Mouse (Mus musculus): ENCODE results near the gene Arhgap6. TPM values are rescaled to one million over a fixed set of nuclear protein-coding genes. Genes with fewer than 3 reads are reported as not detected.
"Not testable (repeated sequence)": the region's sequence is repeated elsewhere in the genome, so short reads cannot be mapped to it uniquely, and the experiment has no call there.

The Arhgap6 gene
- polyA plus RNA-seq, 1 experiment from 2014 or later, result 0.81 TPM

DNA sequence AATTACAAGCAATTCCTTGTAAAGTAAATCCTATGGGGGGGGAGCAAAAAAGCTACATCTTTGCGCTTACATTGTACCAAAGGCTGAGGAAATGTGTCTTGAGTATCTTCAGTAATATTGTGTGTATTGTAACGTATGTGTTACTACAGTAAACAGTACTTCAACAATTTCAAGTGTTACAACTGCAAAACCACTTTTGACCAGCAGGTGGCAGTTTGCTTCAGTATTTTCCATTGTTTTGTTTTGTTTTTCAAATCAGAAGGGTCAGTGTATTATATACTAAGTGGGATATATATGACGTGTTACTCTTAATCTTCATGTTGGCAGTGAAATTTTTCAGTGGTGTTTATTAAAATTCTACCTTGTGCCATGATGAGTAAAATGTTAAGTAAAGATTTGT lies 509.0 kb downstream of the Arhgap6 start:
- 50% methylated on average over 3 of the region's 3 CpGs for WGBS
- peak; percentile 28 for DNase-seq (ENCODE audit: low spot score)
- Histone ChIP-seq H3K36me3 (no peaks in the 10 kb centered on the region), H3K27ac (replicated peaks) (no peak overlapping the region), H3K9me3 (replicated peaks) (no peaks in the 10 kb centered on the region), H3K4me1 (no peaks in the 10 kb centered on the region), H3K27me3 (ENCODE audit: low read depth, poor library complexity, severe bottlenecking) (peaks cover 61% of the 10 kb centered on the region), H3K4me3 (no peak overlapping the region)

DNA sequence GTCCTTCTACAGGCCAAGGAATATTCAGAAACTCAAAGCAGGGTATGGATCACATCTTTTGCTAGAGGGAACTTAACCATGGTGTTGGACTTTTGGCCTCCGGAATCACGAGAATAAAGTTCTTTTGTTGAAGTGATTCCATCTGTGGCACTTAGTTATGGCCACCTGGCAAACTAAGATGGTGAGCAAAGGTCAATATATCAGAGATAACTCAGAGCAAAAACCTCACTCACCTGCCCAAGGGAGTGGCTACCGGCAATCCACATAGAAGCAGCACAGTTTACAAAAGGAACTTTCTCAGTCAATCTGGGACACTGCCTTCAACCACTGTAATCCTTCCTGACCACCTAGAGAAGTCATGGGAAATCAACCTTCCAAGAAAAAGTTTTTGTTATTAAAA lies 513.7 kb downstream of the Arhgap6 start:
- H3K27me3 ChIP-seq (ENCODE audit: low read depth, poor library complexity, severe bottlenecking), result peaks cover 52% of the 10 kb centered on the region
- no peak for DNase-seq (ENCODE audit: low spot score)
- H3K27ac ChIP-seq (replicated peaks), result no peak overlapping the region
- H3K9me3 ChIP-seq (replicated peaks), result no peaks in the 10 kb centered on the region
- H3K4me1 ChIP-seq, result no peaks in the 10 kb centered on the region
- peaks cover 19% of the 10 kb centered on the region for H3K36me3 ChIP-seq
- no peak overlapping the region for H3K4me3 ChIP-seq
- WGBS, result 93% methylated on average over 3 of the region's 3 CpGs

DNA sequence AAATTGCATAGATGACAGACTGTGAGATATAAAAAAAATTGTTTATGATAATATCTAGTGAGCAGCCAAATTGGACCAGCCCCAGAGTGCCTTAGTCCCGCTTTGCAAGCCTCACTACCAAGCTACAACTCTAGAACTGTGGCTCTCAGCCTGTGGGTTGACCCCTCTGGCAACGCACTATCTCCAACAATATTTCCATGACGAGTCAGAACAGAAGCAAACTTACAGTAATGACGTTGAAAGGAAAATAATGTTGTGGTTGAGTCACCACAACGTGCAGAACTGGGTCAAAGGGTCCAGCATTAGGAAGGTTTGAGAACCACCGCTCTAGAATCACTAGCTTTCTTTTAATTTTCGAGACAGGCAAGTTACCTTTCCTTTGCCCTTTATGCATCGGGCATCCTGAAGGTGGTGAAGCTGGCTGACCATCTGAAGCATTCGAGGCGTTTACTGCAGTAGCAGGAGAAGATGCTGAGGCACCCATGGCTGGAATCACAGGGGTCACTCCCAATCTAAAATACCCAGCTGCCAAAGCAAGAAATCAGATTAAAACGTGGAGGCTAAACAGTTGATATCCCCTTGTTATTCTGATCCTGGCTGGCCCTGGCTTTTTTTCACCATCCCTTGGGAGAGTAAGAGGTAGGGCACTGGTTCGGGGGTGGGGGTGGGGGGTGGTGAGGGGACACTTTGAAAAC lies 524.3 kb downstream of the Arhgap6 start:
- 0 out of 2 replicates have a peak, but pooled peaks cover 7% of the 10 kb centered on the region for H3K9me3 ChIP-seq (replicated peaks)
- no peak for DNase-seq (ENCODE audit: low spot score)
- WGBS, result 66% methylated on average over 12 of the region's 12 CpGs
- peaks cover 70% of the 10 kb centered on the region for H3K27me3 ChIP-seq (ENCODE audit: low read depth, poor library complexity, severe bottlenecking)
- H3K27ac ChIP-seq (replicated peaks), result peak overlapping the region; percentile 90
- peaks cover 8% of the 10 kb centered on the region for H3K4me1 ChIP-seq
- peak overlapping the region; percentile 64 for H3K4me3 ChIP-seq
- H3K36me3 ChIP-seq, result peaks cover 16% of the 10 kb centered on the region

- Histone ChIP-seq H3K9me3 (replicated peaks) (0 out of 2 replicates have a peak, but pooled peaks cover 7% of the 10 kb centered on the region), H3K27me3 (ENCODE audit: low read depth, poor library complexity, severe bottlenecking) (peaks cover 70% of the 10 kb centered on the region), H3K27ac (replicated peaks) (peak within 1 kb of the TSS; percentile 90), H3K4me3 (peak within 1 kb of the TSS; percentile 64), H3K4me1 (peaks cover 8% of the 10 kb centered on the region), H3K36me3 (peaks cover 12% of the 10 kb centered on the region)
- DNase-seq (ENCODE audit: low spot score), result peak; percentile 87
- WGBS, result 28% methylated on average over 97 of the region's 97 CpGs
These were observed 525.2 kb downstream of the Arhgap6 start, which contains the start of gene Hccs for GRCm38 (mm10) chrX:169319945-169320667. TSS of gene Hccs (minus strand) at chrX:169320372.

DNA sequence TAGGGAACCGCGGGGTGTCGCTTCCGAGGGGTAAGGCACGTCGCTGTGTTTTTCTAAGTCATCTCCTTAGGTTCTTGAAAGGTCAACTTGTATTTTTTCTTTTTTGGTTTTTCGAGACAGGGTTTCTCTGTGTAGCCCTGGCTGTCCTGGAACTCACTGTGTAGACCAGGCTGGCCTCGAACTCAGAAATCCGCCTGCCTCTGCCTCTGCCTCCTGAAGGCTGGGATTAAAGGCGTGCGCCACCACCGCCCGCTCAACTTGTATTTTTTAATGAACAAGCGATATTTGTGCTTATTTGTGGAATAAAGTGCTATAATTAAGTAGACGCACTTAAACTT lies 525.7 kb downstream of the Arhgap6 start:
- Histone ChIP-seq H3K27ac (replicated peaks) (peak overlapping the region; percentile 90), H3K4me3 (peak overlapping the region; percentile 64), H3K27me3 (ENCODE audit: low read depth, poor library complexity, severe bottlenecking) (peaks cover 69% of the 10 kb centered on the region)
- not testable (repeated sequence) for H3K4me1 ChIP-seq; DNase-seq (ENCODE audit: low spot score); H3K36me3 ChIP-seq; H3K9me3 ChIP-seq (replicated peaks)
- 32% methylated on average over 15 of the region's 15 CpGs for WGBS

DNA sequence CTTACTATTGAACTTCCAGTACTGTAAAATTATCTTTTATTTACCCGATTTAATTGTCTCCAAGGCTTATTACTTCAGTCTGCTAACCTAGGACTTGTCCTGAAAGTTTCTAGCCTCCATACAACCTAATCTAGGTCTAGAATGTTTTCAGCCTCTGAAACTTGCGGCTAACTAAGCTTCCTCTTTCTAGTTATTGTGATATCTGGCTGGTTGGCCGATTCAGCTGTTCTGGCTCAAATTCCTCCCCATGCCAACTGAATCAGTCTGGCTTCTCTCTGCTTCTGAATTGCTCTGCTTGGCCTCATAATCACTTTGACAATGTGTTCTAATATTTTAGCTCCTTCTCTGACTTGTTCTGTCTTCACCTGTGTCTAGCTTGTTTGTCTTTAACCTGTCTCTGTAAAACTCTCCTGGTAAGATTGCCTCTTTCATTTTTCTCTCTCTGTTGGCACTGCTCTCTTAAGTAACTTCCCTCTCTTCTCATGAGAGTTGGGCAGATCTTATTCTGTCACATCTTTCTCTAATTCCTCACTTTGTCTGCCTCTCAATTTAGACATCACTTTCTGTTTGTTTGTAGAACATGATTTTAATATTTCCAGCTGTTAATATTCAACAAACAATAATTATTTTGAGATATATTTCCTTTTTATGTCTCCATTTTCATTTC lies 531.2 kb downstream of the Arhgap6 start:
- Histone ChIP-seq H3K27ac (replicated peaks) (no peak overlapping the region), H3K4me1 (no peaks in the 10 kb centered on the region), H3K36me3 (no peaks in the 10 kb centered on the region), H3K4me3 (no peak overlapping the region), H3K27me3 (ENCODE audit: low read depth, poor library complexity, severe bottlenecking) (peaks cover 62% of the 10 kb centered on the region), H3K9me3 (replicated peaks) (no peaks in the 10 kb centered on the region)
- WGBS, result 87% methylated on average over 3 of the region's 3 CpGs
- no peak for DNase-seq (ENCODE audit: low spot score)

DNA sequence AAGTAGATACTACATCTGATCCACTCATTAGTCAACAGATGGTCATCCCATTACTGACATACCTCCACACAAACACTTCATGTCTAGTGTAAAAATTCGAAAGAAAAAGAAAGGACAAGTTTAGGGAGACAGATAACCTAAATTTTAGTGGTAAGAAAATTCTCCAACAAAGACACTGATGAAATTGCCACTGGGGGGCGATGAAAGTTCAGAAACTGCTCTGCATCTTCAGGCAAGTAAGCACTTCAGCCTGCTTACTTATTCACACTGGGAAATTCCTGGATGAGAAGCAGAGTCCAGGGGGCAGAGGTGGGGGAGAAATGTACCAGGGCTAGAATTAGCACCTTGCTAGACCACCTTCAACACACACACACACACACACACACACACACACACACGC lies 537.4 kb downstream of the Arhgap6 start:
- no peaks in the 10 kb centered on the region for H3K9me3 ChIP-seq (replicated peaks)
- peaks cover 71% of the 10 kb centered on the region for H3K27me3 ChIP-seq (ENCODE audit: low read depth, poor library complexity, severe bottlenecking)
- 28% methylated on average over 3 of the region's 3 CpGs for WGBS
- H3K4me1 ChIP-seq, result no peaks in the 10 kb centered on the region
- peak; percentile 14 for DNase-seq (ENCODE audit: low spot score)
- no peak overlapping the region for H3K4me3 ChIP-seq
- H3K36me3 ChIP-seq, result no peaks in the 10 kb centered on the region
- H3K27ac ChIP-seq (replicated peaks), result no peak overlapping the region

DNA sequence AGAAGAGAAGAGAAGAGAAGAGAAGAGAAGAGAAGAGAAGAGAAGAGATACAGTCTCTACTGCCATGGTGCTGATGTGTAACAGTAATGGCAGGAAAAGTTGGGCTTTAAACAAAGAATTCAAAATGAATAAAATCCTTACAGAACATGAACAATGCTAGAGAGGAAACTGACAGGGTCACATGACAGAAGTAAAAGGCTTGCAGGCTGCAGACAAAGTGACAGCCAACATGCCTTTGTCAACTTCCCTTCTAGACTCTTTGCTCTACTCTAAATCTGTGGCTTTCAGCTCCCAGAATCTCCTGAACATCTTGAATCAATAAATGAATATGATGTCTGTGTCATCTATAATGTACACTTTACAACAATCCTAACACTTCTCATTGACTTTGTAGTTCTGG lies 542.7 kb downstream of the Arhgap6 start:
- Histone ChIP-seq H3K4me1 (no peaks in the 10 kb centered on the region), H3K27ac (replicated peaks) (no peak overlapping the region), H3K27me3 (ENCODE audit: low read depth, poor library complexity, severe bottlenecking) (peaks cover 48% of the 10 kb centered on the region), H3K4me3 (no peak overlapping the region), H3K9me3 (replicated peaks) (no peaks in the 10 kb centered on the region), H3K36me3 (no peaks in the 10 kb centered on the region)
- no peak for DNase-seq (ENCODE audit: low spot score)

DNA sequence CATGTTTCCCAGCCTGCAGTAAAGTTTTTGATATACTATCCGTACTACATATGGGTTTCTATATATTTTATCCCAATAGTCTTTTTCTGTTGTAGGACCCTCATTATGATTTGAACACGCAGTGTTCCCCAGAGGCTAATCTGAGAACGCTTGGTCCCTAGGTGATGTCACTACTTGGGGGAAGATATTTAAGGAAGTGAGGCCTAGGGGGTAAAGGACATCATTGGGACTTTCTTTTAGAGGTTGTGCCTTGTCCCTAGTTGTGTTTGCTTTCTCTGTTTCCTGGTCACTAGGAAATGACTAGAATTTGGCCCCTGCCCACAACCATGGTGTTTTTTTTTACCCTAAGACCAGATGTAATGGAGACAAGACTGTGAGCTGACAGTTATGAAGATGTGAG lies 543.3 kb downstream of the Arhgap6 start:
- Histone ChIP-seq H3K27ac (replicated peaks) (no peak overlapping the region), H3K4me3 (no peak overlapping the region), H3K27me3 (ENCODE audit: low read depth, poor library complexity, severe bottlenecking) (peaks cover 47% of the 10 kb centered on the region), H3K36me3 (no peaks in the 10 kb centered on the region), H3K4me1 (no peaks in the 10 kb centered on the region), H3K9me3 (replicated peaks) (no peaks in the 10 kb centered on the region)
- WGBS, result 80% methylated on average over 3 of the region's 3 CpGs
- DNase-seq (ENCODE audit: low spot score), result no peak

Other genes starting within 250 kb of the Arhgap6 start
- 0.15 and 0.19 TPM in 2 replicates for gene Frmpd4, start 217.9 kb upstream of the Arhgap6 start, polyA plus RNA-seq (2016; fragmentation: Nextera tagmentation; extraction: Ambion mirVana)
- gene Msl3, start 121.2 kb upstream of the Arhgap6 start, polyA plus RNA-seq (2016; fragmentation: Nextera tagmentation; extraction: Ambion mirVana), result 28.6 and 28.8 TPM in 2 replicates